Mouse (Mus musculus): ENCODE results near the gene Zfp993. TPM values are rescaled to one million over a fixed set of nuclear protein-coding genes. Genes with fewer than 3 reads are reported as not detected.
A peak's percentile ranks its signal among the peaks of the same experiment; 100 is the strongest.
"Not testable (repeated sequence)": the region's sequence is repeated elsewhere in the genome, so short reads cannot be mapped to it uniquely, and the experiment has no call there.

Gene Zfp993
- polyA plus RNA-seq (2016; fragmentation: Nextera tagmentation; extraction: Ambion mirVana), result 3.5 and 3.6 TPM in 2 replicates

GRCm38 (mm10) chr4:146610774-146611400 is at the start of gene Zfp993:
TSS of gene Zfp993 (plus strand) at chr4:146610961.
- H3K9me3 ChIP-seq; H3K27ac ChIP-seq (replicated peaks); H3K36me3 ChIP-seq (replicated peaks); H3K4me3 ChIP-seq; H3K4me1 ChIP-seq; DNase-seq (ENCODE audit: low spot score); H3K27me3 ChIP-seq (replicated peaks; ENCODE audit: low read depth, poor library complexity, severe bottlenecking): not testable (repeated sequence)
- no CpG with 5 or more reads among the region's 14 CpGs for WGBS

GRCm38 (mm10) chr4:146579905-146580873 is 30.6 kb upstream of the Zfp993 start:
- 2% methylated on average over 14 of the region's 111 CpGs for WGBS
- not testable (repeated sequence) for DNase-seq (ENCODE audit: low spot score); H3K4me1 ChIP-seq; H3K27ac ChIP-seq (replicated peaks); H3K9me3 ChIP-seq; H3K27me3 ChIP-seq (replicated peaks; ENCODE audit: low read depth, poor library complexity, severe bottlenecking); H3K36me3 ChIP-seq (replicated peaks)
- peak overlapping the region; percentile 42 for H3K4me3 ChIP-seq

GRCm38 (mm10) chr4:146603578-146604399 is 7.0 kb upstream of the Zfp993 start:
- H3K4me3 ChIP-seq, result peak overlapping the region; percentile 46
- H3K27ac ChIP-seq (replicated peaks); DNase-seq (ENCODE audit: low spot score); H3K9me3 ChIP-seq; H3K36me3 ChIP-seq (replicated peaks); H3K27me3 ChIP-seq (replicated peaks; ENCODE audit: low read depth, poor library complexity, severe bottlenecking); H3K4me1 ChIP-seq: not testable (repeated sequence)
- WGBS, result 6% methylated on average over 30 of the region's 53 CpGs

- not testable (repeated sequence) for H3K4me3 ChIP-seq; H3K36me3 ChIP-seq (replicated peaks); H3K4me1 ChIP-seq; H3K9me3 ChIP-seq; H3K27me3 ChIP-seq (replicated peaks; ENCODE audit: low read depth, poor library complexity, severe bottlenecking); DNase-seq (ENCODE audit: low spot score); H3K27ac ChIP-seq (replicated peaks)
- no CpG with 5 or more reads among the region's 4 CpGs for WGBS
These were observed 33.6 kb downstream of the Zfp993 start for GRCm38 (mm10) chr4:146644367-146644766.

- WGBS, result no CpG with 5 or more reads among the region's 2 CpGs
- not testable (repeated sequence) for H3K9me3 ChIP-seq; H3K4me3 ChIP-seq; H3K27ac ChIP-seq (replicated peaks); H3K27me3 ChIP-seq (replicated peaks; ENCODE audit: low read depth, poor library complexity, severe bottlenecking); DNase-seq (ENCODE audit: low spot score); H3K4me1 ChIP-seq; H3K36me3 ChIP-seq (replicated peaks)
These were observed 38.9 kb downstream of the Zfp993 start for GRCm38 (mm10) chr4:146649641-146650040.

- not testable (repeated sequence) for H3K9me3 ChIP-seq; DNase-seq (ENCODE audit: low spot score); H3K36me3 ChIP-seq (replicated peaks); H3K4me1 ChIP-seq; H3K27me3 ChIP-seq (replicated peaks; ENCODE audit: low read depth, poor library complexity, severe bottlenecking); H3K4me3 ChIP-seq; H3K27ac ChIP-seq (replicated peaks)
- 79% methylated on average over 2 of the region's 4 CpGs for WGBS
These were observed 39.4 kb downstream of the Zfp993 start for GRCm38 (mm10) chr4:146650115-146650514.

- H3K4me3 ChIP-seq, result not testable (repeated sequence)
- 79% methylated on average over 2 of the region's 5 CpGs for WGBS
These were observed 39.9 kb downstream of the Zfp993 start for GRCm38 (mm10) chr4:146650639-146651038.

More at GRCm38 (mm10) chr4:146650639-146651038, 39.9 kb downstream of the Zfp993 start:
- not testable (repeated sequence) for H3K9me3 ChIP-seq; H3K27ac ChIP-seq (replicated peaks); H3K27me3 ChIP-seq (replicated peaks; ENCODE audit: low read depth, poor library complexity, severe bottlenecking); H3K36me3 ChIP-seq (replicated peaks); H3K4me1 ChIP-seq; DNase-seq (ENCODE audit: low spot score)

Other genes with a start within 250 kb of the Zfp993 start
- gene Zfp992, start 161.9 kb upstream of the Zfp993 start, polyA plus RNA-seq (2016; fragmentation: Nextera tagmentation; extraction: Ambion mirVana), result 4.3 and 5.0 TPM in 2 replicates
- 0.11 TPM in 1 of 2 replicates, not detected in the other for gene Zfp981, start 108.9 kb upstream of the Zfp993 start, polyA plus RNA-seq (2016; fragmentation: Nextera tagmentation; extraction: Ambion mirVana)